Mouse (Mus musculus) stomach, embryonic 15.5 days (tissue): ENCODE results near the gene Clec2l. TPM values are rescaled to one million over a fixed set of nuclear protein-coding genes. Genes with fewer than 3 reads are reported as not detected.
"Not testable (repeated sequence)": the region's sequence is repeated elsewhere in the genome, so short reads cannot be mapped to it uniquely, and the experiment has no call there.

Experiments
- ATAC-seq: fragments of 200-750 bp; cut with Nextera tagmentation; 2 replicates; pipeline ENCODE4 v1.8.0; 2017; ENCODE audit warnings: low read depth, moderate number of reproducible peaks, moderate TSS enrichment; ENCODE audit not compliant: insufficient read depth, low FRiP score
- H3K27ac ChIP-seq: fragments of 300-500 bp; sonication (generic); 2 replicates; pipeline ENCODE4 v1.5.1; 2015; ENCODE audit warnings: mild to moderate bottlenecking, inconsistent platforms
- H3K27me3 ChIP-seq: fragments of 300-500 bp; sonication (generic); replicated peaks from 2 replicates; pipeline ENCODE4 v1.6.1; 2015; ENCODE audit warnings: inconsistent platforms
- H3K36me3 ChIP-seq: fragments of 300-500 bp; sonication (generic); 2 replicates; pipeline ENCODE4 v1.6.1; 2015; ENCODE audit warnings: inconsistent platforms
- H3K4me1 ChIP-seq: fragments of 300-500 bp; sonication (generic); 2 replicates; pipeline ENCODE4 v1.6.1; 2015; ENCODE audit warnings: inconsistent platforms
- H3K4me2 ChIP-seq: fragments of 300-500 bp; sonication (generic); 2 replicates; pipeline ENCODE4 v1.6.1; 2015; ENCODE audit warnings: mild to moderate bottlenecking, inconsistent platforms
- H3K4me3 ChIP-seq: fragments of 300-500 bp; sonication (generic); replicated peaks from 2 replicates; pipeline ENCODE4 v1.5.1; 2015; ENCODE audit warnings: inconsistent platforms
- H3K9ac ChIP-seq: fragments of 300-500 bp; sonication (generic); 2 replicates; pipeline ENCODE4 v1.6.1; 2015; ENCODE audit warnings: inconsistent platforms
- H3K9me3 ChIP-seq: fragments of 300-500 bp; sonication (generic); 2 replicates; pipeline ENCODE4 v1.6.1; 2016; ENCODE audit warnings: inconsistent platforms
- WGBS: fragments of 180-500 bp; shearing (Covaris S2); methylation state at CpG from one replicate; pipeline ENCODE4 v1.1.7; 2015; 5-methylcytosine and 5-hydroxymethylcytosine counted together
- polyA plus RNA-seq: library from polyadenylated mRNA; unstranded; fragments of >200 nt; fragmentation: Nextera tagmentation; extraction: Ambion mirVana; gene quantifications from 2 replicates; pipeline ENCODE4 v1.2.1, GENCODE M21; 2015

Gene Clec2l
- polyA plus RNA-seq, 1 experiment from 2014 or later = 3.4 TPM

DNA sequence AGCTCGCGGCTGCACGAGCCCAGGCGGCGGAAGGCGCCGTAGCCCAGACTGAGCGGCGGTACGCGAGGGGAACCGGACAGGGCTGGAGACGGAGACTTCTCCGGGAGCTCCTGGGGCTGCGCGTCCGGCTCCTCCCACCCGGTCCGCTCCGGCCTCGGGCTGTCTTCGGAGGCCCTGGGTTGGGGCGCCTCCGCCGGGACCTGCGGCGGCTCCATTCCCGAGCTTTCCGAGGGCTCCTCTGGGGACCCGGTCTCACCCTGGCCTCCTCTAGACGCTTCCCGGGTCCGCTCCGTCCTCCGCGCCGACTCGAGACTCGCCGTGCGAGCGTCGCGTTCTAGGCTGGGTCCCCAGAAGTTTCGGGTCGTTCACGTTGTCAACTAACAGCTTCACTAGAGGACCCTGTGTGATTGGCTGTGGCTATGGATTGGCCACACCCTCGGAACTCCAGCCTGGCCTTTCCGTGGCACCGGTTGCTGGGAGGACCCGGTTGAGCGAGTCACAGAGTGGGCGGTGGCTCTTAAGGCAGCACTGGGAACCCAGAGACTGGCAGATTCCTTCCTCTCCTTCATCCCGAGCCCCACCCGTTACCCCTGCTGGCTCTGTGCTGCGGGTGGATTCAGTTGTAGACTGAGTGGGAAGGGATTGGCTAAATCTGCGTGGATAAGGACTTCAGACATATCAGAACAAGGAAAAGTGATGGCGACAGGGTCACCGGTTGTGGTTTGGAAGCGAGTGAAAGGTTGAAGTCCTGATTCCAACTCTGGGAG lies 25.8 kb upstream of the Clec2l start, which contains the start of gene Klrg2:
TSS of gene Klrg2 (minus strand) at position 391 of the 767 bp plus-strand sequence.
- peak; percentile 75 for ATAC-seq
- no peaks in the 10 kb centered on the region for H3K36me3 ChIP-seq
- H3K4me3 ChIP-seq = peak within 1 kb of the TSS; percentile 53
- 2% methylated on average over 60 of the region's 60 CpGs for WGBS
- no peaks in the 10 kb centered on the region for H3K9me3 ChIP-seq
- peak within 1 kb of the TSS; percentile 99 for H3K4me2 ChIP-seq
- peaks cover 68% of the 10 kb centered on the region for H3K27me3 ChIP-seq
- H3K9ac ChIP-seq = peak within 1 kb of the TSS; percentile 26; the same call in 1 of the 2 replicates
- peaks cover 17% of the 10 kb centered on the region for H3K4me1 ChIP-seq
- H3K27ac ChIP-seq = no peak within 1 kb of the TSS

DNA sequence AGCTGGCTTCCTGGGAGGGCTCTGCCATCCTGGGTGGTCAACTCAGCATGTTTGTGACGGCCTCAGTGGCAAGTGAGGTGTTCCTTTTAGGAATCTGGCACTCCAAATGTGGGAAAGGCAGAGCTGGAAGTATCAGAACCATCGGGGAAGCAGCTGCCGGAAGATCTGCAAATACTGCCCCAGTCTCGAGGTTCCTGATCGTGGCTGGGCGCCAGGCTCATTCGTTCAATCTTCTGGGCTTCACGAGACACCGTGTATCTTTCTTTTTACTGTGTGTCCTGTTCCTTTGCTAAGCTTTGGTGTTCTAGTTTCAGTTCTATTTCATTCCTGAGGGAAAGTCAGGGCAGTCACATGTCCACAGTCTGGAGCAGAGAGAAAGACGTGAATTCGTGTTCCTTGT lies 22.5 kb upstream of the Clec2l start:
- H3K4me1 ChIP-seq = peaks cover 17% of the 10 kb centered on the region
- H3K9me3 ChIP-seq = no peaks in the 10 kb centered on the region
- WGBS = 62% methylated on average over 11 of the region's 11 CpGs
- peaks cover 49% of the 10 kb centered on the region for H3K27me3 ChIP-seq
- H3K4me3 ChIP-seq = no peak overlapping the region
- no peak overlapping the region for H3K9ac ChIP-seq
- no peak overlapping the region for H3K4me2 ChIP-seq
- H3K27ac ChIP-seq = no peak overlapping the region
- H3K36me3 ChIP-seq = no peaks in the 10 kb centered on the region
- no peak for ATAC-seq

DNA sequence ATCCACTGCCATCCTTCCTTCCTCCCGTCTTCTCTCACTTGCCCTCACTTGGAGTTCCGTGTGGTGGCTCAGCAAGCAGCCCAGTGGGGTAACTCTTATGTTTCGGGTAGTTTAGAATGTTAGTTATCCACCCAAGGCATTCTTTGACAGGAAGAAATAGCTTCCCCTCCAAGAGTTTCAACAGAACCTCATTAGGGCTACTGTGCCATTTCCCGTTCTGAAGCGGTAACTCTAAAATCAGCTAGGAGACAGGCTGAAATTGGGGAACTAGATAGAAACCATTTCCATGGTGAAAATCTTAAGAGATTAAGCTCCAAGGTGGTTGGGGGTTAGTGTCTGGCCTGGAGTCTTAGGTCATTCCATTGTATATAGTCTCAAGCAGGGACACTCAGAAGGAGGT lies 21.6 kb upstream of the Clec2l start:
- peaks cover 13% of the 10 kb centered on the region for H3K4me1 ChIP-seq
- no peak overlapping the region for H3K9ac ChIP-seq
- H3K36me3 ChIP-seq = no peaks in the 10 kb centered on the region
- H3K27me3 ChIP-seq = peaks cover 41% of the 10 kb centered on the region
- H3K27ac ChIP-seq = no peak overlapping the region
- no peaks in the 10 kb centered on the region for H3K9me3 ChIP-seq
- H3K4me3 ChIP-seq = no peak overlapping the region
- no peak for ATAC-seq
- WGBS = 63% methylated on average over 5 of the region's 5 CpGs
- H3K4me2 ChIP-seq = no peak overlapping the region

DNA sequence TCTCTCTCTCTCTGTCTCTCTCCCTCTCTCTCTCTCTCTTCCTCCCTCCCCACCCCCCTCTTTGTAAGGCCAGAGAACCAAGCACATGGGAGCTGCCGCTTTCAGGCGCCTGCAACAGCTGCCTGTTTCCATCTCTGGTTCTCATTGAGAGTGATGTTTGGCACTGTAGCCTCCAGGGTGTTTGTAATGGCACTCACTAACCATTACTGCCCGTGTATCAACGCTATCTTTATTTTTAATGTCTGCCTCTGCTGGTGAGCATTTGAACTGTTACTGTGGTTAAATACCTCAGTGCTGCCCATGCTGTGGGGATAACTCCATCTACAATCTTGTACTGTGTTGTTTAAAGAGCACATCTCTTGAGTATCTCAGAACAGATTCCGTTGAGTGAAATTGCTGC lies 21.2 kb upstream of the Clec2l start:
- WGBS = 57% methylated on average over 5 of the region's 5 CpGs
- H3K9ac ChIP-seq = no peak overlapping the region
- H3K27ac ChIP-seq = no peak overlapping the region
- peaks cover 37% of the 10 kb centered on the region for H3K27me3 ChIP-seq
- no peak overlapping the region for H3K4me3 ChIP-seq
- ATAC-seq = no peak
- no peak overlapping the region for H3K4me2 ChIP-seq
- H3K36me3 ChIP-seq = no peaks in the 10 kb centered on the region
- H3K4me1 ChIP-seq = peaks cover 9% of the 10 kb centered on the region
- no peaks in the 10 kb centered on the region for H3K9me3 ChIP-seq

DNA sequence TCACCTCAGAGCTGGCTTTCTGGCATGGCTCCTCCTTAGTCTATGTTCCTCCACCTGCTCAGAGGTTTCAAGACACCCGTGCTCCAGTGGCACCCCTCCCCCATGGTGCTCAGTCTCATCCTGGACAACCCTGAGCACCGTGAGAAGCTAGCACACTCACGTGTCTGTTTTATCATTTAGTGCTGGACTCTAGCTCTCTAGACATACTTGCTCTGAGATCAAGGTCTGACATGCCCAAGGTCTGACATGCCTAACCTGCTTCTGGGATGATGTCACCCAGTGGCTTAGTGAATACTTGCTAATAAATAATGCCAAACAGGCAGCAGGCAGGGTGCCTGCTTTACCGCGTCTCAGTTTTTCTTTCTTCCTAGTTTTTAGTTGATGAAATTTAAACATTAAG lies 20.3 kb upstream of the Clec2l start:
- Histone ChIP-seq H3K4me2 (no peak overlapping the region), H3K27ac (no peak overlapping the region), H3K9me3 (no peaks in the 10 kb centered on the region), H3K4me1 (0 out of 2 replicates have a peak, but pooled peaks cover under 1% of the 10 kb centered on the region), H3K27me3 (peaks cover 30% of the 10 kb centered on the region), H3K36me3 (no peaks in the 10 kb centered on the region), H3K4me3 (no peak overlapping the region), H3K9ac (no peak overlapping the region)
- 58% methylated on average over 5 of the region's 5 CpGs for WGBS
- ATAC-seq = no peak

DNA sequence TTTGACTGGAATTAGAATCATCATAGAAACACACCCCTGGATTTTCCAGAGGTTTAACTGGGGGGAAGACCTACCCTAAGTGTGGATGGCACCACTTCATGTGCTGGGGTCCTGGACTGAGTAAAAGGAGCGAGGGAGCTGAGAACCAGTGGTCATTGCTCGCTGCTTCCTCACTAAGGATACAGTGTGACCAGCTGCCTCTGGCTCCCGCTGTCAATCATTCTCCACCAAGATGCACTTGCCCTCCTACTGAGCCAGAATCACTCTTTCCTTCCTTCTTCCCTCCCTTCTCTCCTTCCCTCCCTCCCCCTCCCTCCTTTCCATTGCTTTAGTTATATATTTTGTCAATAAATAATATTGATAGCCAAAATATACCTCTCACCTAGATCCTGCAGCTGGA lies 19.8 kb upstream of the Clec2l start:
- no peak for ATAC-seq
- H3K4me1 ChIP-seq = no peaks in the 10 kb centered on the region
- H3K4me2 ChIP-seq = no peak overlapping the region
- peaks cover 26% of the 10 kb centered on the region for H3K27me3 ChIP-seq
- H3K9ac ChIP-seq = no peak overlapping the region
- no peaks in the 10 kb centered on the region for H3K36me3 ChIP-seq
- no peak overlapping the region for H3K27ac ChIP-seq
- no peak overlapping the region for H3K4me3 ChIP-seq
- WGBS = 75% methylated on average over 3 of the region's 3 CpGs
- H3K9me3 ChIP-seq = no peaks in the 10 kb centered on the region

DNA sequence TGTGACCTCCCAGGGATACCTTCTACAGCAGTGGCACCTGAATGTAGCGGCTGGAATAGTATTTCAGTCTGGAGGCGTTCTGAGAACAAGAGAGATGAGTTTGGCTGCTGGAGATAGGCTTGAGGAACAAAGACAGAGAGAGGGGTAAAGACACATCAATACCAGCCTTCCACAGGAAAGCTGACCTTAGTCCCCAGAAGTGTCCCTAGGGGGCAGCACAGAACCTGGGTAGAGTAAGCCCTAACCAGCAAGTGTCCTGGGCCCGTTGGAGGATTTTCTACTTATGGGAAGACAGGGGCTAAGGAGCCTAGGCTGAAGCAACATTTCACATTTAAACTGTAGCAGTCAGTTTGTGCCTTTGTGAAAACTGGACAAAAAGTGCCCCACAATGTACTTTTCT lies 13.3 kb upstream of the Clec2l start:
- no peak for ATAC-seq

DNA sequence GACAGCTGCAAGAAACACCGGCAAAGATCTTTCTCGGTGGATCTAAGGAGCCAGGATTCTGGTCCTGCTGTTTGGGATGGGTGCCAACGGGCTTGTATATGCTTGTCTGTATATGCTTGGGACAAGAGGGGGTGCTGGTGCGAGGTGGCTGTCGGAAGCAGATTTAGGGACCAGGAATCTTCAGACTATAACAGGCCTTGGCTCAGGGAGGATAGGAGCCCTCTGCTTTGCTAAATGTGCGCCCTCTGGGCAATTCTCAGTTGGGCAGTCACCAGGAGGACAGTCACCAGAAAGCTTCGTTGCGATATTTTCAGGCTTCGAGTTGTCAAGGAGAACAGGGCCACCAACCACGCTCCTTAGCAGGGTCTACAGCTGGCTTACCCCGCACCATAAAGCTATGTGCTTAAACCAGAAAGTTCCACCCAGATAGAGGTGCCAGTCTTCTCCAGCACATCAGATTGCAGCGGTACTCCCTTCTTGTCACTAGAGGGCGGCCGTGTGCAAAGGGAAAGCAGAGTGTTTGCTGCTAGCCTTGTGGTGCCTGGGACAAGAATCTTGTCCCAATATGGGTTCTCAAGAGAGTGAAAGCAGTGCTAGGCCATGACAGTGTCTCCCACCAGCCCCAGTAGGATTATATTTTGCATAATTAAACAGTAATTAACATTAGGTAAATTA lies 12.5 kb upstream of the Clec2l start:
- H3K4me1 ChIP-seq = 0 out of 2 replicates have a peak, but pooled peaks cover 4% of the 10 kb centered on the region
- H3K9me3 ChIP-seq = no peaks in the 10 kb centered on the region
- ATAC-seq = peak; percentile 18; the same call in 1 of the 2 replicates

More for the DNA sequence above, 13.3 kb upstream of the Clec2l start:
- 74% methylated on average over 3 of the region's 3 CpGs for WGBS
- Histone ChIP-seq H3K4me1 (0 out of 2 replicates have a peak, but pooled peaks cover 4% of the 10 kb centered on the region), H3K9me3 (no peaks in the 10 kb centered on the region), H3K27ac (no peak overlapping the region), H3K4me3 (no peak overlapping the region), H3K27me3 (no peaks in the 10 kb centered on the region), H3K4me2 (no peak overlapping the region), H3K9ac (no peak overlapping the region), H3K36me3 (no peaks in the 10 kb centered on the region)

DNA sequence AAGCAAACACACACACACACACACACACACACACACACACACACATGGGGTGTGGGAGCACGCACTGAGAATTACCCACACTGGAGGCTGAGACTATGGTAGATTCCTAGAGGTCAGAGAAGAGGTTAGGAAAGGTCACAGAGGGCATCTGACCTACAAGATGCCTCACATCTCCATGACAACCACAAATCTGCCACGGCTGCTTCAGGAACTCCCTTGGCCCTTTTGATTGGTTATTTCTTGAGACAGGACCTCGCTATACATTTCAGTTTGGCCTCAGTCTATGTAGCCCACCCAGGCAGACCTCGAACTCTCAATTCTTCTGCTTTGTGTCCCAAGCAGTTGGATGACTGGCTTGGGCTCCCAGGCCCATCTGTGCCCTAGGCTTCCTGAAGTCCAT lies 1.2 kb upstream of the Clec2l start:
- Histone ChIP-seq H3K4me1 (no peaks in the 10 kb centered on the region), H3K27me3 (peaks cover 22% of the 10 kb centered on the region), H3K9ac (no peak overlapping the region), H3K27ac (no peak overlapping the region), H3K36me3 (no peaks in the 10 kb centered on the region), H3K9me3 (no peaks in the 10 kb centered on the region), H3K4me2 (no peak overlapping the region), H3K4me3 (no peak overlapping the region)
- no peak for ATAC-seq
- WGBS = 68% methylated on average over 4 of the region's 4 CpGs

More for the DNA sequence above, 12.5 kb upstream of the Clec2l start:
- 42% methylated on average over 14 of the region's 14 CpGs for WGBS
- Histone ChIP-seq H3K27ac (no peak overlapping the region), H3K9ac (no peak overlapping the region), H3K36me3 (no peaks in the 10 kb centered on the region), H3K27me3 (no peaks in the 10 kb centered on the region), H3K4me3 (no peak overlapping the region), H3K4me2 (no peak overlapping the region)

DNA sequence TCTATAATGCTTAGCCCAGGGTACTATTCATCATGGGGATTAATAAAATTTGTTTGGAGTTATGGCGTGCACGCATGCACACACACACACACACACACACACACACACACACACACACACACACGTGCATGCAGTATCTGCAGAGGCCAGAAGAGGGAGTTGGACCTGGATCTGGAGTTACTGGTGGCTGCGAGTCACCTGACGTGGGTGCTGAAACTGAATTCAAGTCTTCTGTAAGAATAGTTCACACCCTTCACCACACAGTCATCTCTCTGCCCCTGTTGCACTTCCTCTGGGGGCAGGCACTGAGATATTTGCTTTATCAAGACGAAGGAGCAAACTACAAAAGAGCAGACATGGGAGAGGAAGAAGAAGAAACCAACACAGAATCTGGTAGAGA lies 6.7 kb downstream of the Clec2l start:
- no peak for ATAC-seq
- 65% methylated on average over 6 of the region's 6 CpGs for WGBS
- Histone ChIP-seq H3K4me2 (no peak overlapping the region), H3K36me3 (no peaks in the 10 kb centered on the region), H3K27ac (no peak overlapping the region), H3K4me3 (no peak overlapping the region), H3K9ac (no peak overlapping the region), H3K9me3 (no peaks in the 10 kb centered on the region), H3K4me1 (no peaks in the 10 kb centered on the region), H3K27me3 (no peaks in the 10 kb centered on the region)

DNA sequence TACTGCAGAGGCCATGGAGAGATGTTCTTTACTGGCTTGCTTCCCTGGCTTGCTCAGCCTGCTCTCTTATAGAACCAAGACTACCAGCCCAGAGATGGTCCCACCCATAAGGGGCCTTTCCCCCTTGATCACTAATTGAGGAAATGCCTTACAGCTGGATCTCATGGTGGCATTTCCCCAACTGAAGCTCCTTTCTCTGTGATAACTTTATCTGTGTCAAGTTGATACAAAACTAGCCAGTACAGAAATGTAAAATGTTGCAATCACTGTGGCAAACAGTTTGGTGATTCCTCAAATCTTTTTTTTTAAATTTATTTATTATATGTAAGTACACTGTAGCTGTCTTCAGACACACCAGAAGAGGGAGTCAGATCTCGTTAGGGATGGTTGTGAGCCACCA lies 7.6 kb downstream of the Clec2l start:
- not testable (repeated sequence) for H3K9me3 ChIP-seq, H3K4me1 ChIP-seq, H3K4me3 ChIP-seq, ATAC-seq, H3K27me3 ChIP-seq, H3K4me2 ChIP-seq, H3K27ac ChIP-seq, H3K36me3 ChIP-seq, H3K9ac ChIP-seq
- 65% methylated on average over 1 of the region's 1 CpGs for WGBS

DNA sequence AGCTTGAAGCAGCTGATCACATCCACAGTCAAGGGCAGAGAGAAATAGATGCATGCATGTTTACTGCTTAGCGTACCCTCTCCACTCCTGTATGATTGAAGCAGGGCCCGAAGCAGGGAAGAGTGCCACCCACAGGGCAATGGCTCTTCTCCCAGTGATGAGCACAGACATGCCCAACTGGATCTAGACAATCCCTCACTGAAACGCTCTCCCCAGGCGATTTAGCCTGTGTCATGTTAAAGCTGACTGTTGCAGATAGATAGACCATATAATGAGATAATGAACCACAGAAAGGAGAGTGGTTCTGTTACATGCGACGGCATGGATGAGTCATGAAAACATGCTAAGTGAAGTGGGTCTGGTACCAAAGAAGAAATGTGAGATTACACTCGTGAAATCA lies 8.4 kb downstream of the Clec2l start:
- H3K27me3 ChIP-seq = no peaks in the 10 kb centered on the region
- H3K4me3 ChIP-seq = no peak overlapping the region
- no peak overlapping the region for H3K9ac ChIP-seq
- no peaks in the 10 kb centered on the region for H3K9me3 ChIP-seq
- H3K36me3 ChIP-seq = no peaks in the 10 kb centered on the region
- H3K27ac ChIP-seq = no peak overlapping the region
- ATAC-seq = no peak
- H3K4me2 ChIP-seq = no peak overlapping the region
- WGBS = 76% methylated on average over 7 of the region's 7 CpGs
- no peaks in the 10 kb centered on the region for H3K4me1 ChIP-seq
